Mouse (Mus musculus): ENCODE measurements around the gene Dlx2.

DNA sequence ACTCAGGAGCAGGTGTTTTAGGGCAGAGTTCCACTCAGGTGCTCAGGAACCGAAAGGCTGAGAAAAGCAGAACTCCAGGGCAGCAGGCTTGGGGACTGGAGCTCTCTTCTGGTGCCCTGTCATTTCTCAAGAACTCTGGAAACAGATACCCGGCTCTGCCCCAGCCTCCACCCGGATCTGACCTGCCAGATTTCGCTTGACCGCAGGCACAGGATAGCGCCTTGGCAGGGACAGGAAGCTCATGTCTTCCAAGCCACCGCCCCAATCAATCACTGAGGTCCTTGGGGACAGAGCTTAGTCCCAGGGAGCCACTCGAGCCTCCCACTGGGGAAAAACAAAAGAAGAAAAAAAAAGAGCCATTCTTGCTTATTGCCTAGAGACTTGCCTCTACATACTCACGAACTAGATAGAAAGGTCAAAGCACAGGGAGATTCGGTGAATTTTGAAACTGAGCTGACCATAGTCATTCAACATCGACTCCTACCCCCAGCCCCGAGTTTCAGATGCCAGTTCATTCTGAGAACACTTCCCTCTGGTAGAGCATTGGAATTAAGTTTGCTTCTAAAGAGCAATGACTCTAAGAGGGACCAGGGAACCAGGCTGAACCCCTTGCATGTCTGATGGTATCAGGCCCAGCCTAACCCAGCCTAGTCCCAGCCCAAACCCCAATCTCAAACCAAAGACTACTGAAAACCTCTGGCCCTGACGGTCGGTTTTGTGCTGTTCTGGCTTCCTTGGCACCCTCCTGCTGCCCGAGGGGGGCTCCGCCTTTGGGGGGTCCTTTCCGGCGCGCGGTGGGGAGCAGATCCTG lies 12.1 kb downstream of the Dlx2 start:
- TF ChIP-seq CTCF (IDR thresholded peaks at IDR 0.05; ENCODE audit: control insufficient read depth, insufficient read depth, low read length) (no peak), POLR2A (IDR thresholded peaks at IDR 0.05; ENCODE audit: borderline replicate concordance, control insufficient read depth, low read depth, low read length) (no peak)
